In genomic region chr2:159816344-159816743, GRCm38 (mm10) we compare ENCODE assay signal across 16 mouse cellular contexts.
"Had no signal": no experiment of that assay in that cellular context is flagged by ENCODE, and none has a peak within 500 bp of the region (broad histone marks: within the 10 kb centered on the region; RNA-seq: fewer than 3 reads in every experiment).

No protein-coding gene starts in this region.

- DNase-seq: heart, postnatal 10 days; heart, postnatal 14 days; heart, postnatal 36 days; heart, postnatal 4 days; kidney, adult 11 months; kidney, adult 18-20 months; kidney, adult 2 months; kidney, adult 8-10 months; kidney, adult 9 months; kidney, postnatal 10 days; kidney, postnatal 14 days; kidney, postnatal 25 days; kidney, postnatal 36 days; kidney, postnatal 4 days; layer of hippocampus, adult 9-11 months; layer of hippocampus, postnatal 36 days had no signal
